Mouse (Mus musculus) G1E (cell line): ENCODE data around the gene E2f8.

Experiments used
- CTCF ChIP-seq: IDR thresholded peaks from 2 replicates; pipeline ENCODE4 v1.5.1; 2012; ENCODE audit warnings: low read depth, low read length, inconsistent platforms, mixed read lengths
- GATA1 ChIP-seq: IDR thresholded peaks from 2 replicates; pipeline ENCODE4 v1.6.1; 2012; ENCODE audit warnings: borderline replicate concordance, low read length, inconsistent platforms, mixed read lengths
- GATA2 ChIP-seq: IDR thresholded peaks from 2 replicates; pipeline ENCODE4 v1.6.1; 2012; ENCODE audit warnings: low read depth, low read length, inconsistent platforms, borderline replicate concordance
- POLR2AphosphoS5 ChIP-seq: IDR thresholded peaks from 2 replicates; pipeline ENCODE4 v1.6.1; 2012; ENCODE audit warnings: low read depth, low read length, inconsistent platforms; ENCODE audit not compliant: insufficient replicate concordance
- TAL1 ChIP-seq: conservative IDR thresholded peaks from 2 replicates; pipeline ENCODE4 v1.6.1; 2012; ENCODE audit warnings: low read depth, low read length, inconsistent platforms, mixed read lengths

DNA sequence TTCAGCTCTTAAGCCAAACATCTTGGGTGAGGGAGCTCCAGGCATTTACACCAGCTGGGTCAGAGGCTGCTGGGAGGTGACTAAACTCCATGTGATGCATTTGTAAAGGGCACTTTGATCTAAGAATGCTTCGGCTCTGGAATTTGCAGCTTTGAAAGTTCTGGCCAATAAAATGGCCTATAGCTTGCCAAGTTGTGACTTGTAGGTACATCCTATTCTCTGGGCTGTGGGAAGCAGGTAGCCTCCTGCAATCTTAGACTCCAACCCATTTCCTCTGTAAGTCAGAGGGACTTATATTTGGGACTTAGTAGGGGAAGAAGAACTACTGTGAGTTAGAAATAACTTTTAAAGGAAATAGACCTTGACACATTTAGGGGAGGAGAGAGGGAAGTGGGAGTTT, 20.4 kb downstream of the E2f8 start:
- TF ChIP-seq GATA1 (no peak), CTCF (no peak), TAL1 (no peak), GATA2 (no peak), POLR2AphosphoS5 (no peak)
